Mouse (Mus musculus) C3H10T1/2 (cell line): ENCODE data around the gene Atp7a. TPM values are rescaled to one million over a fixed set of nuclear protein-coding genes. Genes with fewer than 3 reads are reported as not detected.

ENCODE experiments used
- polyA plus RNA-seq, 2 experiments: library from polyadenylated mRNA; unstranded; fragments of >200 nt; fragmentation: generic; extraction: Trizol; gene quantifications; one replicate each; pipeline ENCODE4 v1.2.1; 2012; ENCODE audit warnings: missing spikeins in 2 of 2

Atp7a gene
- 1 to 10 TPM in 1 of 2 experiments, under 1 TPM in 1; 0.08 to 1.4 TPM for polyA plus RNA-seq

GRCm38 (mm10) chrX:106026418-106027342 lies at the start of gene Atp7a:
Atp7a (plus strand) TSS chrX:106027276.

GRCm38 (mm10) chrX:106011465-106012159 lies 15.5 kb upstream of the Atp7a start, which contains the start of gene Magt1:
Magt1 (minus strand) TSS chrX:106011906.

GRCm38 (mm10) chrX:106015571-106016322 lies 11.3 kb upstream of the Atp7a start, which contains the start of gene Cox7b:
Cox7b (plus strand) TSS chrX:106015700.

GRCm38 (mm10) chrX:106142936-106143335 lies 115.9 kb downstream of the Atp7a start, which contains the start of gene Tlr13:
Tlr13 (plus strand) TSS chrX:106143204.

Other genes starting within 250 kb of the Atp7a start
- gene Atrx, start 97.9 kb upstream of the Atp7a start, polyA plus RNA-seq: 1 to 10 TPM in 1 of 2 experiments, under 1 TPM in 1; 0.92 to 6.4 TPM
- 1 to 10 TPM; 1.7 to 8.5 TPM for gene Magt1, start 15.4 kb upstream of the Atp7a start, polyA plus RNA-seq
- gene Cox7b, start 11.6 kb upstream of the Atp7a start, polyA plus RNA-seq: 100 to 1,000 TPM in 1 of 2 experiments, 10 to 100 TPM in 1; 22.2 to 227 TPM
- under 1 TPM in 1 of 2 experiments, not detected in 1; 0.02 TPM for gene Tlr13, start 115.9 kb downstream of the Atp7a start, polyA plus RNA-seq
- 100 to 1,000 TPM; 363 to 642 TPM for gene Pgk1, start 159.8 kb downstream of the Atp7a start, polyA plus RNA-seq
- gene Taf9b, start 193.9 kb downstream of the Atp7a start, polyA plus RNA-seq: 1 to 10 TPM in 1 of 2 experiments, under 1 TPM in 1; 0.29 to 1.2 TPM
- not detected for gene Fnd3c2, start 228.1 kb downstream of the Atp7a start, polyA plus RNA-seq